Mouse (Mus musculus) A20 (cell line): ENCODE data around the gene Psmd4.
"Not testable (repeated sequence)": the region's sequence is repeated elsewhere in the genome, so short reads cannot be mapped to it uniquely, and the experiment has no call there.

Source experiments
- DNase-seq: peaks from one replicate; pipeline ENCODE4 v3.0.0-alpha.2; 2011; ENCODE audit warnings: low read depth, low spot score

The Psmd4 gene

DNA sequence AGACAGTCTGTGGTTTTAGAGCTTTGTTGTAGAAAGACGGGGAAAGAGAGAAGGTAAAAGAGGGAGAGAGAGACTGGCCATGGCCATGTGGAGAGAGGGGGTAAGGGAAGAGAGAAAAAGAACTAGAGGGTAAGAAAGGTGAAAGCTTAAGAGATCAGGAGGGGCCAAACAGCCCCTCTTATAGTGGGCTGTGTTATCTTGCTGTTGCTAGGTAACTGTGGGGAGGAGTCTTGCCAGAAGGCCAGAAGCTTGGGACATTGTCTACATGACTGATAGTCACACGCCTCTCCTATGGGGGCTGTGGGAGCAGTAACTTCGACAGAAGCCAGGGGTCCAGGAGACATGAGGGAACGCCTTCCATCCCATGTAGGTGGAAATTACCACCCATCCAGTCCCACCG, 17.2 kb downstream of the Psmd4 start:
- no peak for DNase-seq

DNA sequence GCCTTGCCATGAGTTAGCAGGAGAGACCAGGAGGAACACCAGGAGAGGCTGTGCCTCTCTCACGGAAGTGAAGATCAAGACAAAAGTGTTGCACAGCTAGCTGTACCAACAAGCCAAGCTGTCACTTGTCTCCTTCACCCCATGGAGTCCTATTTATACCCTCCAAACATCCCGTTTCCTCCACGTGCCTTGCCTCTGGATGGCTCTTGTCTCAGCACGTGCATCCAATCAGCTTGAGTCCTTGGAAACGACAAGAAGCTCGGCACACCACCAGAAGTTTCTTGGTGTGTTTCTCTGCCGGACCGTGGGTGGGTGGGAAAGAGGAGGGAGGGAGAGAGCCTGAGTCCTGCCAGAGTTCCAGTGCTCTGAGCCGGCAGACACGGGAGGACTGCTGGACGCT, 17.9 kb downstream of the Psmd4 start:
- DNase-seq = no peak

DNA sequence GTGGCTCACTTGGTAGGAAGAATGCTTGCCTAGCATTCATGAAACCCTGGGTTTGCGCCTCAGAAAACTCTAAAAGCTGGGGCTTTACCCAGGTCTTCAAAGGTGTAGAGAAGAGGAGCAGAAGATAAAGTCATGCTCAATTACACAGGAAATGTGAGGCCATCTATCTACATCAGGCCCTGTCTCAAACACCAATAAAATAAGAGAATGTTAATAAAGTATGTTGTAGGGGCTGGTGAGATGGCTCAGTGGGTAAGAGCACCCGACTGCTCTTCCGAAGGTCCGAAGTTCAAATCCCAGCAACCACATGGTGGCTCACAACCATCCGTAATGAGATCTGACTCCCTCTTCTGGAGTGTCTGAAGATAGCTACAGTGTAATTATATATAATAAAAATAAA, 21.5 kb downstream of the Psmd4 start:
- not testable (repeated sequence) for DNase-seq

DNA sequence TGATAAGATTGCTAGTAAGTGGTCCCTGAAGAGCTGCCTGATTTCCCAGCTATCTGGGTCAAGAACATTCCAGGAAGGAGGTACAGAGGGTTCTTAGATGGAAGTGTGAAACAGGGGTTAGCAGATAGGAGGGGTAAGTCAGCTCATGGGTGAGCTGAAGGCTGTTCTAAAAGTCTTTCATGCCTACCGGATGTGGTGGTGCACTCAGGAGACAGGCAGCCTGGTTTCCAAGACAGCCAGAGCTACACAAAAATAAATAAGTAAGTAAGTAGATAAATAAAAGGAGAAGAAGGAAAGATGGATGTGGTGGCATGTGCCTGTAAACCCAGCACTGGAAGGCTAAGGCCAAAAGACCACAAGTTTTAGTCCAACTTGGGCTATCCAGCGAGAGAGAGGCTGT, 23.7 kb downstream of the Psmd4 start:
- DNase-seq = no peak

DNA sequence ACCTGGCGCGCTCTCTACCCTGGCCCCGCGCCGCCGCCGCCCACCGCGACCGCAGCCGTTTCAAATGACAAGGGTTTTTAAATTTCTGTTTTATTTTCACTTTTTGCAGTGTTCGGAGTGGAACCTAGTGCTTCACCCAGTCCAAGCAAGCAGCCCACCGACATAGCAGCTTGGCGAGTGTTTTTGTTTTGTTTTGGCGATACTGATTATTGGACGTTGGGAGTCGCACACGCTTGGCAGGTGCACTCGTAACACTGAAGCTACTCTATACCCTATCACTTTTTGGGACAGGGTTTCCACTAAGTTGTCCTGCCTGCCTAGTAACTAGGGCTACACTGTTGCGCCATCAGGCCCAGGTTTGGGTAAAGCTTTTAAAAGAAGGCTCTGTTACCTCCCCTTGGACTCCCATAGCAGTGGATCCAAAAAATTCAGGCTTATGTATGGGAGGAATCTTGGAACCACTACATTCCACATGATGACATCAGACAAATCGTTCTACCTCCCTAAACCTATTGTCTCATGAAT, 25.8 kb downstream of the Psmd4 start:
- DNase-seq = no peak

DNA sequence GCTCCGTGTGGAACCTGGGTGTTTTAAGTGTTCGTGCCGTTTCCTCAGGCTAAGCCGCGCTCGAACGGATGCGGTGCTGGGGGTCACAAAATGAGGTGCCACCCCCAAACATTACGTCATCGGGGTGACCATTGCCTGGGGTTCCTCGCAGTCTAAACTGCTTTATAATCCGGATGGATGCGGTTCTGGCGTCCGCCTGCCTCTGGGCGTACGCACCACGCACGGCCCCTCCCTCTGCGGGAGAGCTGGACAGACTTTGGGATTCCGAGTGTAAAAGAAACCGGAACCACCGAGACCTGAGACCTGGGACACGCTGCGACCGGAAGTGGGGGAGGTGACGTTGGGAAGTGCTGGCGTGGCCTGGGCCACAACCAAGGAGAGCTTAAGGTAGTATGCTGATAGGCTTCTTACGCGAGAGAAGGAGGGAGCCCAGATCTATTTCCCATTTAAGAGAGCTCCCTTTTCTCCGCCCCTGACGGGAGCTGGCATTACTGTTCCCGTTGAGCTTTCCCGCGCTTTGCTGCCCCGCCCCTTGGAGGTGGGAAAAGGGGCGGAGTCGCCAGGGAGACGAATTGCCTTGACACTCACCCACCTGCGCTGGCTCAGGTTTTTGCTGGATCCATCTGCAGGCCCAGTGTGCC, 26.4 kb downstream of the Psmd4 start:
- peak; percentile 99 for DNase-seq

DNA sequence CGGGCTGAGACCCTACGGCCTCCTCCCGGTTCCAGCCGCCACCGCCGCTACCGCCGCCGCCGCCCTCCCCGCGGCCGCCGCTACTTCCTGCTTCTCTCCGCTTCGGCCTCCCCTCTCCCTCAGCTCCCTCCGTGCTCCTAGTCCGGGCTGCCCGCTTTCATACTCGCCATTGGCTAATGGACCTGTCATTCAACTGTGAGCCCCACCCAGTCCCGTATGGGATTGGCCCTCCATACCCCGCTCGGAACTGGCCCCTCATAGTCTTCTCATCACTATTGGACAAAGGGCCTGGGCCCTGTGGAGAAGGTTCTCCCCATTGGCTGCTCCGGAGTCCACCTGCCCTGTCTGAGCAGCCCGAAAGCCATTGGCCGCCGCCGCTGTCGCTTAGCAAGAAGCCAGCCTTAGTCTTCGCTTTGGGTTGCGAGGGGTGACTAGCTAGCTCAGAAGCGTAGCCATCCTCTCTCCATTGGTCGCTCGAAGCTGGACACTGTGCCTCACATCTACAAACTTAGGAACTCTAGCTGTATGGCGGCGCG, 27.0 kb downstream of the Psmd4 start, which contains the start of gene Zfp687:
Gene Zfp687, minus strand, starts transcription at position 112 of the 536 bp plus-strand sequence.
- DNase-seq = peak; percentile 99

DNA sequence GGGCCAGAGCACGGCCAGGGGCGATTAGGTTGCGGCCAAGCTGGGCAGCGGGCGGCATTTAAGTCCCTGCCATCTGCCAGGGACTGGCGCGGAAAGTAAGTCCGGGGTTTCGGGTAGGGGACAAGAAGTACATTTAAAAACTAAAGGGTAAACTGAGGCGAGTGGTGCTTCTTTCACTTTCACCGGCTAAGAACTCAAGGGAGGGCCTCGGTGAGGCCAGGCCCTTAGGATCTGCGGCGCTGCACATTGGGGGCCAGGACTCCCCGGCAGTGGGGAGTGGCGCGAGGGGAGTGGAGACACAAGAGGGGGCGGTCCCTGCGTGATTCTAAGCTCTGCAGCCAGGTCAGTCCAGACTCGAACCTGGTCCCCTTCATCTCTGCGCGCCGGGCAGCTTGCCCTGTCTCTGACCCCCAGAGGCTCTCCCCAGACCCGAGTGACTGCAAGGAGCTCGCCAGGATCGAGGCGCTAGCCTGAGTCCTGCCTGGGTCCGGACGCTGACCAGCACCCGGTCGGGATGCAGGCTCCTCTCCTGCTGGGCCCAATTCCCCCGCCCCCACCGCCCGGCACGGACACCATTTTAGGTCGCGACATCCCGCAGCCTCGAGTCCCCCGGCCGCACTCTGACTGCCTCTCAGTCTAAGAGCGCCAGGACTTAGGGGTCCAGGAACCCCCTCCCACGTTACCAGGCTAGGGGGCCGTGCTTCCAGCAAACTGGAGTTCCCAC, 27.8 kb downstream of the Psmd4 start:
- no peak for DNase-seq

DNA sequence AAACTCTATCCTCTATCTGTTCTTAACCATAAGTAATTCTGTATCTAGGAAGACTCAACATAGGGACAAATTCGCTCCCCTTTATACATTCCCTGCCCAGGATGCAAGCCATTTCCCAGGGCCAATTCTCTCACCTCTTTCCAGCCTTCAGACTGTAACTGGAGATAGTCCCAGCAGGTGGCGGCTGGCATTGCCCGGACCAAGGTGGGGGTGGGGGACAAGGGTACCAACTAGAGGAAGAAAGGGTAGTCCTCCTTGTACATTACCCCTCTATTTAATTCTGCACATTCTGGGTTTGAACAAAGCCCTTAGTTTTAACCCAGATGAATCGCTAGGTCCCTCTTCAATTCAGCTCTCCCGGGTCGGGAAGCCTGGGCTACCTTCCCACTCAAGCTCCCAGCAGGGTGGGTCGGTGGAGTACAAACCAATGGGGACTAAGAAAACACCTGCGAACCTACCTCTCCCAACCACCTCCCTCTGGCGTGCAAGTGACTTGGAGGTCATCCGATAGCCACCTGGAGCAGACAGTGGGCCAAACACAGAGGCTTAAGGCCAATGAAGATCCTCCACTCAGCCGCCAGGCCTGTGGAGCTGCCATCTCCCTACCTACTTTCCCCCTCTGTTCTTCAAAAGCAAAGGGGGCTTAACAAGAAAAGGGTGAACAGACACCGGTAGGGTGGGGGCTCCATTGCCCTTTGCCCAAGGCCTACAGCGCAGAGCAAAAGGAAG, 28.6 kb downstream of the Psmd4 start:
- DNase-seq = no peak

DNA sequence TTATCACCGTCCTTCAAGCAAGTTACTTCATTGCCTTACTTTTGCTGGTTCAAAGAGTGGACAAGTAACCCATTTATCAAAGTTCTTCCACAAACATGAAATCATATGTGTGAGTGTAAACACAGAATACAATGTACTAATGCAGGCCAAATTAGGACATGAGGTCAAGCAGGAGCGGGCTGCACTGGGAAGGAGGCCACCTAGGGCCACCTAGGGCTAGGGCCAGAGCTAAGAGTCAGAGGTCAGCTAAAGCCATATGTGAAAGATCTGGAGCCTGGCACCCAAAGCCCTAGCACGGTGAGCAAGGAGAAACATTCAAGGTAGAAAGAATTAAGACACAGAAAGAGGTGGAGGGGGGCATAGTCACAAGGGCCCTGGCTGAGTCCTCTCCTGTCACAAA, 29.4 kb downstream of the Psmd4 start:
- DNase-seq = no peak

DNA sequence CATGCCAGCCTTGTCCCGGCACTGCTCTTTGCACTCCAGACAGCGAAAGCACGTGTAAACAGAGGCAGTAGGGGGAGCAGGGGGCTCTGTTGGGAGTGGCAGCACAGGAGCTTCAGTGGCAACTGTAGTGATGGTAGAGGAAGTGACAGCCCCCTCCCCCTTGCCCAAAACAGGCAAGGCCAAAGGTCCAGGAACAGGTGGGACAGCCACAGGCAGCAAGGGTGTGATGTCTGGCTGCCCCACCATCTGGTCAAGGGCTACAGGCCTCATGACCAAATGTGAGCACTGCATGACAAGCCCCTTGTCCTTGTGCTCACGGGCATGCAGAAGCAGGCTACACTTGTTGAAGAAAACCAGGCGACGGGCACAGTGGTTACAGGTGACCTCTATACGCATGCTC, 32.0 kb downstream of the Psmd4 start:
- no peak for DNase-seq

DNA sequence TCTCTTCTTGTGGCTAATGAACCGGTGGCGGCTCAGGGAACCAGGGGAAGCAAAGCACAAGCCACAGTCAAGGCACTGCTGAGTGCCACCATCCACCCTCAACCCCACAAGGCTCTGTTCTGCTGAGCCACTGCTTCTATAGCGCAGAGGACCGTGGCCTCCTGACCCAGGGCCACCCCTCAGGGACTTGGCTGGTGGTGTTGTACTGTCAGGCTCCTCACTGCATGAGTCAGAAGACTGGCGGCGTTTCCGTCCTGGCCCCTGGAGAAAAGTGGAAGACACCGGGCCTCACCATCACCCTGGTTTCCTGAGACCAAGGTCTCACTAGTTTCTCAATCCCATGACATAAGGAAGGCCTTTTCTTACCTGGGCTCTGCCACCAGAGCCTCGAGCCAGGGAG, 34.7 kb downstream of the Psmd4 start:
- DNase-seq = no peak

DNA sequence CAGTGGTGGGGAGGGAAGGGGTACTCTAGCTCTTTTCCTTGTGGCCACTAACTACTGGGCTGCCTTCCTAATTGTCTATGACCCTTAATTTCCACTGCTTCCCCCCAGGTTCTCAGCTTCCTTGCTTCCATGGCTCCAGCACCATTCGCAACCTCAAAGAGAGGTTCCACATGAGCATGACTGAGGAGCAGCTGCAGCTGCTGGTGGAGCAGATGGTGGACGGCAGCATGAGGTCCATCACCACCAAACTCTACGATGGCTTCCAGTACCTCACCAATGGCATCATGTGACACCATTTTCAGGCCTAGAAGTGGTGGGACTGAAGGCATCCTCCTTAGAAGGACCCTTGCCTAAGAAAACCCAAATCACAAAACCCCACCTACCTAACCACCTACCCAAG, 36.8 kb downstream of the Psmd4 start:
- DNase-seq = no peak

DNA sequence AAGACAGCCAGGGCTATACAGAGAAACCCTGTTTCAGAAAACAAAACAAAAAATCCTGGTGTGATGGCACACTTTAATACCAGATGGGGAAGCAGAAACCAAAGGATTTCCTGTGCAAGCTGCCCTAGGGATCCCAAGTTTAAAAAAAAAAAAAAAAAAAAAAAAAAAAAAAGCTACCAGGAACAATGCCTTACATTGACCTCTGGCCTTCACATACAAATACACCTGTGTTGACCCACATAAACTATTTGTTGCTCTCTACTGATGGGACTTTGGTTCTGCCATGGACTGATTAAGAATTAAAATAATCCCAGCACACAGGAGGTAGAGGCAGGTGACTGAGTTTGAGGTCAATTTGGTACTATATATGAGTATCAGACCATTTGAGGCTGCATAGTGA, 39.1 kb downstream of the Psmd4 start:
- DNase-seq = no peak

DNA sequence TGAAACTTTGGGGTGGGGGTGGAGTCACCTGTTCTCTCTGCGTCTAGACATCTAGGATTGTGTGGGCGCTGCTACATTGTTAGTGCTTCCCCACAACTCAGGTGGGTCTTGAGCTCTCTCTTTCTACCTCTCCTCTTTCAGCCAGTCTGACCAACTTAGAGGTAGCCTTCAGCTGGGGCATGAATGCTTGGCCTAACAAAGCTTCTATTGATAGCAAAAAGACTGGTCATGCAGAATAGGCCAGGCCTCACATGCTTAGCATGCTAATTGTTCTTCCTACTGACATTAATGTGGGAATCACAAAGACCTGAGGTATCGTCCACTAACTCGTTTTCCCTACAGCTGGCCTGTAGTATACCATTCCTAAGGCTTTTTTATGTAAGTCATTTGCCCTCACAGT, 39.8 kb downstream of the Psmd4 start:
- no peak for DNase-seq

DNA sequence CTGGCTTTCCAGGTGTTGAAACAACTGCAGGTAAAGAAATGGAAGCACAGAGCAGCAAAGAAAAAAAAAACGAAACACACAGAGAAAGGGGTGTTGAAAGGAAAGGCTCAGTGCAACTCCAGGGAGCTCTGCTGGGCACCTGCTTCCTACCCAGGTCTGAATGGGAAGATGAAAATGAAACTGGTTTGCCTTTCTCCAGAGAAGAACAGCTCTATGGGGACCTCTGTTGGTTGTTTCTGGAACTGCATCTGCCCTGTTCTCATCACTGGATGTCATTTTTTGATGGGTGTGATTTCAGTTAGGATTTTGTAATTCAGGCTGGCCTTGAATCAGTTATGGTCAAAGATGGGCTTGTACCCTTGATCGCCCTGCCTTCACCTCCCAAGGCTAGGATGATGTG, 45.5 kb downstream of the Psmd4 start:
- peak; percentile 83 for DNase-seq

DNA sequence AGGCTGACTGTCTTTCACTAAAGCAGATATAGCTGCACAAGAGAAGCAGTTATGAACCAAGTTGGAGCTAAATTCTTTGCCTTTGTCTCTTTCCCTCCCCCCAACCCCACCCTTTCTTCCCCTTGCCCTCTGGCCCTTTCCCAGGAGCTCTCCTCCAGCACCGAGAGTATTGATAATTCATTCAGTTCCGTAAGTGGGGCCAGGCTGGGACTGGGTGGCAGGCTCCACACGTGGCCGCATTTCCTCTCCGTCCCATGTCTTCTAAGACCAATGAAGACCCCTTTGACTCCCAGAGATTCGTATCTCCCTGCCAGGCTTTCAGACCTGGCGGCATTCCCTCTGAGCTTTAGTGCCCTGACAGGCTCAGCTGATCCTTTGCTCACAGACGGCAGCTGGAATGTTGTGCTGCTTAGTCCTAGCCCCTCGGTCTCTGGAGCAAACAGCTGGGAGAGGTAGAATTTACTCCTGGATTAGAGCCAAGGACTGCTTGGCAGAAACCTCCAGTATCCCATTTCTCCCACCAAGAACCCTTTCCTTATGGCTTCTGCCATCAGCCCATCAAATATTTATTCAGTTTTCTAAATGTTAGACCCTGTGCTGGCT, 53.2 kb downstream of the Psmd4 start:
- DNase-seq = no peak

DNA sequence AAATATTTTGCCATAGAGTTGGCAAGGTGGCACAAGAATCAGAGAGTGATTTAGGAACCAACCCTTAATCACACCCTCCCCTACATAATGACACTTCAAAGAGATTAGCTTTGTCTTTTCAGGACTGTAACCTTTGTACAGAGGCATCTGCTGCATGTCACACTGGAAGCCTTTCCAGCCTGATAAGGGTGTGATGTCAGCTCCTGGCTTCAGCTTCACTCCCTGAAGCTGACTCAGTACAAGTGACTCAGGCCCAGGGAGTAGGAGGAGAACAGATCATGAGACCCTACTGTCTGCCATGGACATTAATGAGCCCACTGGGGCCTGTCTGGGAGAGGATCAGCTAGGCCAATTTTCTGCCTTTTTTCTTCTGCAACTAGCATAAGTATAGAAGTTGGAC, 54.8 kb downstream of the Psmd4 start:
- no peak for DNase-seq

DNA sequence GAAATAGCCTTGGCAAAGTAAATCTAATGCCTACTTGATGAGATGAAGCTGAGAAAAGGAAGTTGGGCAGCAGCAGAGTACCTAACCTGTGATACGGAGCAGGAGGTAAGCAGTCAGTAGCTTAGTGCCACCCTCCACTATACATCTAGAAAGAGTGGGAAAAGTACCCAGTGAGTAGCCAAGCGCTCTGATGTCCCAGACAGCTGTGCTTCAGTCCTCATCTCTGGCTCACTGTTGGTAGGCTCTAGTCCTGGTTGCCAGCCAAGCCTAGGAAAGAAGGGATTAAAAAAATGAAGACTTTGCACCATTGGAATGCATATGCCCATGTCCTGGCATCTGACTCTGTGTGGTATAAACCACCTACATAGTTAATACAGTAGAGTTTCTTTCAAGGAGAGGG, 56.9 kb downstream of the Psmd4 start:
- no peak for DNase-seq

DNA sequence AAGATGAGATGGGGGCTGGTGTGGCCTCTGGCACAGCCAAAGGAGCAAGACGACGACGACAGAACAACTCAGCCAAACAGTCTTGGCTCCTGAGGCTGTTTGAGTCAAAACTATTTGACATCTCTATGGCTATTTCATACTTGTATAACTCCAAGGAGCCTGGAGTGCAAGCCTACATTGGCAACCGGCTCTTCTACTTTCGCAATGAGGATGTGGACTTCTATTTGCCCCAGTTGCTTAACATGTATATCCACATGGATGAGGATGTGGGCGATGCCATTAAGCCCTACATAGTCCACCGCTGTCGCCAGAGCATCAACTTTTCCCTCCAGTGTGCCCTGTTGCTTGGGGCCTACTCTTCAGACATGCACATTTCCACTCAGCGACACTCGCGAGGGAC, 58.1 kb downstream of the Psmd4 start:
- DNase-seq = no peak
